Comparison of ENCODE assay signal across 13 mouse cellular contexts in the genomic region with DNA sequence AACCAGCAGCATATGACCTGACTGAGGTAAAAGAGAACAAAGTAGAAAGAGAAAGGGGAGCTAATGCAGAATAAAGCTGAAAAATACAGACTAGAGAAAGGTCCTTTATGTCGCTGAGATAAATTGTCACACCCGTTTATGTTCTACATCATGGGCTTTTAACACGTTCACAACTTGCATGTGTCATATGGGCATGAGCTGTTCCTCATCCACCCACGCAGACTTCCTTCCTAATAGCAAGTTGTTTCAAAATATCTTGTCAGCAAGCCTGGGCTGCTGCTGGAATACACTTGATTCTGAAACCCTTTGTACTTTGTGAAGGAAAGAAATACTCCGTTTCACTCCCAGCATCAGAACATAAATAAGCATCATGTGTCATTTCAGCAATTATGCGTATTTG.
A peak's percentile ranks its signal among the peaks of the same experiment; 100 is the strongest.
DNase-seq lines count a peak whose midpoint lies in the region; ATAC-seq and TF ChIP-seq lines count a peak whose summit lies in the region.
"Had no signal": no experiment of that assay in that cellular context is flagged by ENCODE, and none has a peak within 500 bp of the region (broad histone marks: within the 10 kb centered on the region; RNA-seq: fewer than 3 reads in every experiment).

No protein-coding gene starts in this region.

- TF ChIP-seq CTCF in left cerebral cortex, adult 2 months (IDR thresholded peaks at IDR 0.05), result no peak
- no peak for TF ChIP-seq CTCF in brain, embryonic 14.5 days (IDR thresholded peaks at IDR 0.05; ENCODE audit: borderline replicate concordance, extremely low read depth, insufficient read depth, insufficient read length)

- 68% methylated on average over 6 of the region's 6 CpGs for WGBS in kidney, embryonic 14.5 days

- ATAC-seq in megakaryocyte-erythroid progenitor cell, adult 5-6 weeks (replicated peaks; ENCODE audit: low FRiP score, low TSS enrichment, poor library complexity, severe bottlenecking), result no peak
- ATAC-seq in inflammation-experienced regulatory T-cells, adult 6 months, result no peak
- ATAC-seq in kidney, embryonic 14.5 days (ENCODE audit: low FRiP score, low TSS enrichment), result no peak
- ATAC-seq: hindbrain, postnatal 0 days had no signal

- TF ChIP-seq POLR2A in brain, embryonic 14.5 days (IDR thresholded peaks at IDR 0.05; ENCODE audit: borderline replicate concordance, extremely low read depth, insufficient read depth, insufficient read length, poor library complexity, severe bottlenecking), result no peak

- no peak overlapping the region for H3K4me3 ChIP-seq in left cerebral cortex, adult 2 months
- H3K4me3 ChIP-seq in kidney, embryonic 14.5 days (ENCODE audit: low read length), result no peak overlapping the region
- H3K4me3 ChIP-seq: limb, embryonic 12.5 days had no signal

- H3K9me3 ChIP-seq in kidney, embryonic 14.5 days (ENCODE audit: control insufficient read depth, low read length), result no peaks in the 10 kb centered on the region
- H3K9me3 ChIP-seq: limb, embryonic 12.5 days had no signal

- H3K36me3 ChIP-seq in kidney, embryonic 14.5 days (ENCODE audit: control insufficient read depth, insufficient read depth, low read length), result no peaks in the 10 kb centered on the region
- H3K36me3 ChIP-seq: limb, embryonic 12.5 days had no signal

- no peak overlapping the region for H3K9ac ChIP-seq in kidney, embryonic 14.5 days (ENCODE audit: low read depth, low read length)
- H3K9ac ChIP-seq: limb, embryonic 12.5 days had no signal

- no peak overlapping the region for H3K4me2 ChIP-seq in kidney, embryonic 14.5 days (replicated peaks; ENCODE audit: low read depth, low read length)
- H3K4me2 ChIP-seq: limb, embryonic 12.5 days; midbrain, embryonic 11.5 days had no signal

- H3K27me3 ChIP-seq in kidney, embryonic 14.5 days (ENCODE audit: control insufficient read depth, insufficient read depth, low read length), result no peaks in the 10 kb centered on the region
- H3K27me3 ChIP-seq: limb, embryonic 12.5 days had no signal

- peak; percentile 24 to 42 for DNase-seq in left cerebral cortex, adult 2 months (ENCODE audit: extremely low spot score in 1 of 2, low spot score in 2 of 2)
- DNase-seq in left cerebral cortex, postnatal 36 days (ENCODE audit: low spot score in 2 of 2), result no peak
- peak; percentile 0 for DNase-seq in Muller cell, postnatal 12 days (ENCODE audit: inconsistent ontology term)
- DNase-seq in brain, embryonic 14.5 days (ENCODE audit: low read depth), result peak; percentile 16
- DNase-seq in lung, postnatal 25 days (ENCODE audit: low spot score), result peak; percentile 51
- DNase-seq: adrenal gland, postnatal 14 days; gastrocnemius, postnatal 36 days had no signal

- H3K4me1 ChIP-seq in kidney, embryonic 14.5 days (ENCODE audit: control insufficient read depth, insufficient read depth, low read length), result no peaks in the 10 kb centered on the region
- H3K4me1 ChIP-seq: limb, embryonic 12.5 days had no signal

- intact Hi-C loops in left cerebral cortex, adult 2 months (cut with DNase I), result loop anchor here (5.0 to 10.0 kb wide), 6 partner anchors 37 to 1165 kb away; a partner anchor contains a TSS
- intact Hi-C loops in left cerebral cortex, postnatal 36 days (cut with DNase I), result loop anchor here (10.0 kb wide), 1 partner anchor 575 kb away; no protein-coding TSS in a partner anchor

- H3K27ac ChIP-seq in left cerebral cortex, adult 2 months, result peak overlapping the region; percentile 29; the same call in 1 of the 2 replicates
- H3K27ac ChIP-seq in kidney, embryonic 14.5 days (ENCODE audit: low read depth, low read length), result no peak overlapping the region
- H3K27ac ChIP-seq: hindbrain, postnatal 0 days; limb, embryonic 12.5 days had no signal

Comparison
In these comparisons a context has a peak if more than half of its experiments do, and no peak if none do; other contexts are left out.
1. DNase-seq: peak in left cerebral cortex, adult 2 months (2 of 2), Muller cell, postnatal 12 days (single experiment), brain, embryonic 14.5 days (single experiment) and lung, postnatal 25 days (single experiment); none in left cerebral cortex, postnatal 36 days (0 of 2).